Mouse (Mus musculus): Measurements from ENCODE around the gene Tpm3. TPM values are rescaled to one million over a fixed set of nuclear protein-coding genes. Genes with fewer than 3 reads are reported as not detected.
A peak's percentile ranks its signal among the peaks of the same experiment; 100 is the strongest.
"Not testable (repeated sequence)": the region's sequence is repeated elsewhere in the genome, so short reads cannot be mapped to it uniquely, and the experiment has no call there.

Gene Tpm3
- polyA plus RNA-seq, 1 experiment from 2014 or later = 683 TPM

GRCm38 (mm10) chr3:90118132-90118790 lies 45.8 kb downstream of the Tpm3 start:
- WGBS = 92% methylated on average over 13 of the region's 13 CpGs
- ATAC-seq (ENCODE audit: borderline replicate concordance, extremely low read depth, low FRiP score, low TSS enrichment) = no peak
- H3K9ac ChIP-seq = no peak overlapping the region

GRCm38 (mm10) chr3:90122036-90122435 lies 49.6 kb downstream of the Tpm3 start:
- H3K27ac ChIP-seq = not testable (repeated sequence)

More at GRCm38 (mm10) chr3:90118132-90118790, 45.8 kb downstream of the Tpm3 start:
- Histone ChIP-seq H3K4me1 (no peaks in the 10 kb centered on the region), H3K27ac (no peak overlapping the region), H3K4me3 (no peak overlapping the region), H3K36me3 (no peaks in the 10 kb centered on the region), H3K27me3 (no peaks in the 10 kb centered on the region), H3K4me2 (no peak overlapping the region), H3K9me3 (no peaks in the 10 kb centered on the region)

GRCm38 (mm10) chr3:90125710-90126109 lies 53.3 kb downstream of the Tpm3 start:
- ATAC-seq (ENCODE audit: borderline replicate concordance, extremely low read depth, low FRiP score, low TSS enrichment) = no peak
- Histone ChIP-seq H3K4me3 (no peak overlapping the region), H3K27ac (no peak overlapping the region), H3K36me3 (no peaks in the 10 kb centered on the region), H3K4me2 (no peak overlapping the region), H3K4me1 (no peaks in the 10 kb centered on the region), H3K9ac (no peak overlapping the region), H3K27me3 (no peaks in the 10 kb centered on the region), H3K9me3 (no peaks in the 10 kb centered on the region)
- 81% methylated on average over 5 of the region's 5 CpGs for WGBS

More at GRCm38 (mm10) chr3:90122036-90122435, 49.6 kb downstream of the Tpm3 start:
- H3K27me3 ChIP-seq; H3K9ac ChIP-seq; H3K9me3 ChIP-seq; H3K4me2 ChIP-seq; ATAC-seq (ENCODE audit: borderline replicate concordance, extremely low read depth, low FRiP score, low TSS enrichment); H3K4me3 ChIP-seq; H3K36me3 ChIP-seq; H3K4me1 ChIP-seq: not testable (repeated sequence)
- WGBS = 74% methylated on average over 5 of the region's 5 CpGs

- Histone ChIP-seq H3K36me3 (no peaks in the 10 kb centered on the region), H3K9me3 (no peaks in the 10 kb centered on the region), H3K4me1 (0 out of 2 replicates have a peak, but pooled peaks cover 5% of the 10 kb centered on the region), H3K4me2 (no peak overlapping the region), H3K27ac (no peak overlapping the region), H3K9ac (no peak overlapping the region), H3K27me3 (no peaks in the 10 kb centered on the region), H3K4me3 (no peak overlapping the region)
- 91% methylated on average over 6 of the region's 6 CpGs for WGBS
- no peak for ATAC-seq (ENCODE audit: borderline replicate concordance, extremely low read depth, low FRiP score, low TSS enrichment)
Measured at GRCm38 (mm10) chr3:90127881-90128280, 55.4 kb downstream of the Tpm3 start.

GRCm38 (mm10) chr3:90132745-90133144 lies 60.3 kb downstream of the Tpm3 start:
- Histone ChIP-seq H3K4me2 (no peak overlapping the region), H3K27me3 (no peaks in the 10 kb centered on the region), H3K4me3 (no peak overlapping the region), H3K4me1 (0 out of 2 replicates have a peak, but pooled peaks cover 5% of the 10 kb centered on the region), H3K9ac (no peak overlapping the region), H3K36me3 (no peaks in the 10 kb centered on the region), H3K27ac (no peak overlapping the region), H3K9me3 (no peaks in the 10 kb centered on the region)
- ATAC-seq (ENCODE audit: borderline replicate concordance, extremely low read depth, low FRiP score, low TSS enrichment) = no peak
- 81% methylated on average over 3 of the region's 3 CpGs for WGBS

GRCm38 (mm10) chr3:90133331-90133730 lies 60.9 kb downstream of the Tpm3 start:
- Histone ChIP-seq H3K9ac (no peak overlapping the region), H3K4me1 (0 out of 2 replicates have a peak, but pooled peaks cover 5% of the 10 kb centered on the region), H3K4me2 (no peak overlapping the region), H3K9me3 (no peaks in the 10 kb centered on the region), H3K27ac (no peak overlapping the region), H3K4me3 (no peak overlapping the region), H3K27me3 (no peaks in the 10 kb centered on the region), H3K36me3 (no peaks in the 10 kb centered on the region)
- ATAC-seq (ENCODE audit: borderline replicate concordance, extremely low read depth, low FRiP score, low TSS enrichment) = no peak
- 84% methylated on average over 1 of the region's 1 CpGs for WGBS

- Histone ChIP-seq H3K4me3 (no peak overlapping the region), H3K27me3 (no peaks in the 10 kb centered on the region), H3K4me1 (0 out of 2 replicates have a peak, but pooled peaks cover 5% of the 10 kb centered on the region), H3K9ac (no peak overlapping the region), H3K9me3 (no peaks in the 10 kb centered on the region), H3K36me3 (no peaks in the 10 kb centered on the region), H3K27ac (0 out of 2 replicates have a peak overlapping the region, but pooled peaks have one; percentile 0), H3K4me2 (no peak overlapping the region)
- WGBS = 11% methylated on average over 3 of the region's 3 CpGs
- no peak for ATAC-seq (ENCODE audit: borderline replicate concordance, extremely low read depth, low FRiP score, low TSS enrichment)
Measured at GRCm38 (mm10) chr3:90134483-90134882, 62.0 kb downstream of the Tpm3 start.

GRCm38 (mm10) chr3:90134993-90135392 lies 62.5 kb downstream of the Tpm3 start:
- no peak for ATAC-seq (ENCODE audit: borderline replicate concordance, extremely low read depth, low FRiP score, low TSS enrichment)
- Histone ChIP-seq H3K9me3 (no peaks in the 10 kb centered on the region), H3K27me3 (no peaks in the 10 kb centered on the region), H3K27ac (no peak overlapping the region), H3K4me1 (0 out of 2 replicates have a peak, but pooled peaks cover 5% of the 10 kb centered on the region), H3K36me3 (no peaks in the 10 kb centered on the region), H3K4me3 (no peak overlapping the region), H3K9ac (no peak overlapping the region), H3K4me2 (no peak overlapping the region)
- 49% methylated on average over 5 of the region's 5 CpGs for WGBS

- Histone ChIP-seq H3K4me1 (0 out of 2 replicates have a peak, but pooled peaks cover 5% of the 10 kb centered on the region), H3K9ac (no peak overlapping the region), H3K9me3 (no peaks in the 10 kb centered on the region), H3K27ac (no peak overlapping the region), H3K36me3 (no peaks in the 10 kb centered on the region), H3K4me2 (no peak overlapping the region), H3K4me3 (no peak overlapping the region), H3K27me3 (no peaks in the 10 kb centered on the region)
- WGBS = 35% methylated on average over 13 of the region's 13 CpGs
- ATAC-seq (ENCODE audit: borderline replicate concordance, extremely low read depth, low FRiP score, low TSS enrichment) = no peak
Measured at GRCm38 (mm10) chr3:90136660-90137059, 64.2 kb downstream of the Tpm3 start.

GRCm38 (mm10) chr3:90137606-90138005 lies 65.2 kb downstream of the Tpm3 start:
- H3K27me3 ChIP-seq = no peaks in the 10 kb centered on the region
- 63% methylated on average over 1 of the region's 1 CpGs for WGBS
- no peak overlapping the region for H3K4me3 ChIP-seq
- H3K4me1 ChIP-seq = no peaks in the 10 kb centered on the region
- H3K36me3 ChIP-seq = no peaks in the 10 kb centered on the region
- H3K9me3 ChIP-seq = no peaks in the 10 kb centered on the region
- H3K9ac ChIP-seq = no peak overlapping the region
- no peak overlapping the region for H3K4me2 ChIP-seq
- no peak overlapping the region for H3K27ac ChIP-seq
- ATAC-seq (ENCODE audit: borderline replicate concordance, extremely low read depth, low FRiP score, low TSS enrichment) = no peak

- Histone ChIP-seq H3K9me3 (no peaks in the 10 kb centered on the region), H3K27ac (no peak overlapping the region), H3K36me3 (no peaks in the 10 kb centered on the region), H3K9ac (no peak overlapping the region), H3K4me2 (no peak overlapping the region), H3K27me3 (no peaks in the 10 kb centered on the region), H3K4me1 (no peaks in the 10 kb centered on the region), H3K4me3 (no peak overlapping the region)
- WGBS = 83% methylated on average over 3 of the region's 3 CpGs
- no peak for ATAC-seq (ENCODE audit: borderline replicate concordance, extremely low read depth, low FRiP score, low TSS enrichment)
Measured at GRCm38 (mm10) chr3:90139962-90140361, 67.5 kb downstream of the Tpm3 start.

GRCm38 (mm10) chr3:90145461-90145860 lies 73.0 kb downstream of the Tpm3 start:
- H3K4me2 ChIP-seq = no peak overlapping the region
- WGBS = 52% methylated on average over 3 of the region's 3 CpGs

More at GRCm38 (mm10) chr3:90145461-90145860, 73.0 kb downstream of the Tpm3 start:
- no peaks in the 10 kb centered on the region for H3K27me3 ChIP-seq
- H3K36me3 ChIP-seq = no peaks in the 10 kb centered on the region
- no peak overlapping the region for H3K27ac ChIP-seq
- H3K9ac ChIP-seq = no peak overlapping the region
- H3K9me3 ChIP-seq = no peaks in the 10 kb centered on the region
- no peaks in the 10 kb centered on the region for H3K4me1 ChIP-seq
- no peak overlapping the region for H3K4me3 ChIP-seq
- ATAC-seq (ENCODE audit: borderline replicate concordance, extremely low read depth, low FRiP score, low TSS enrichment) = no peak

Data from lung, embryonic 15.5 days (tissue).